Mouse (Mus musculus): ENCODE results near the gene Aifm2.

DNA sequence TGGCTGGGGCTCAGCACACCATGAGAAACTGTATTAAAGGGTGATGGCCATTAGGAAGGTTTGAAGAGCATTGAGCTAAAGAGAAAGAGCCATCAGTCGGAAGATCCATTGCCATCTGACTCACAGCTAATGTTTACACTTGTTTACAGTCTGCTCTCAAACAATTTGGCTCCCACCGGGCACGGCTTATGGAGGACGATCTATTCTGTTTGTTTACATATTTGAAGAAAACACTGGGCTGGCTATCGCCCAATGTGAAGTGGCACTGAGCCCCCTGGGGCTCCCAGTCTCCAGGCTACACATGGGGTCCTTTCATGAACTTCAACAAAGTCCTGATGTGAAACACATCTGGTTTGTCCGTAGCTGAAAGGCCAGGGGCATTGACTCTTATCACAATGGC, 51.7 kb downstream of the Aifm2 start:
- no peak for TF ChIP-seq CTCF (IDR thresholded peaks at IDR 0.05; ENCODE audit: insufficient read depth, low read depth, low read length)
- TF ChIP-seq POLR2A (IDR thresholded peaks at IDR 0.05; ENCODE audit: insufficient read depth, low read depth, low read length), result no peak
